14 mouse cellular contexts compared by ENCODE assay signal in the genomic region with DNA sequence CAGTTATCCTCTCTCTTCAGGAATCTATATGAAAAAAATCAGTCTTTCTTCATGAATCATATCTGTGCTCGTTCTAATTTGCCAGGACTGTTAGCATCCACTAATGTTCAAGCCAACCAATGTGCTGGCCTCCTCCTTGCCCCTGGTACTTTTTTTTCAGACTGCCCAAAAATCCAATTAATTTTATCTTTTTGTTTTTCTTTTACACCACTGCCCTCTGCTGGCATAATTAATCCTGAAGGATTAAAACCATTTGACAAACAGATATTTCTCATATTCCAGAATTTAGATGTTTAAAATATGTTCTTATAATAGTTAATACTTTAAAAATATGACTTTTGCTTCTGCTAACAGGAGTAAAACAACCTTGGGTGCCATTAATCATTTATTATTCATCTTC.
DNase-seq lines count a peak whose midpoint lies in the region; ATAC-seq and TF ChIP-seq lines count a peak whose summit lies in the region.
"Had no signal": no experiment of that assay in that cellular context is flagged by ENCODE, and none has a peak within 500 bp of the region (broad histone marks: within the 10 kb centered on the region; RNA-seq: fewer than 3 reads in every experiment).

No protein-coding gene starts in this region.

- ATAC-seq in CD4-positive, CD25-positive, alpha-beta regulatory T cell, adult 4 months: no peak
- no peak for ATAC-seq in hindbrain, postnatal 0 days
- no peak for ATAC-seq in midbrain, embryonic 14.5 days (ENCODE audit: low FRiP score, low TSS enrichment)
- no peak for ATAC-seq in midbrain, embryonic 13.5 days

- H3K27me3 ChIP-seq in hindbrain, postnatal 0 days (ENCODE audit: insufficient read depth, low read length): no peaks in the 10 kb centered on the region
- no peaks in the 10 kb centered on the region for H3K27me3 ChIP-seq in hindbrain, embryonic 10.5 days (ENCODE audit: insufficient read depth, poor library complexity, severe bottlenecking)
- H3K27me3 ChIP-seq in midbrain, embryonic 14.5 days (ENCODE audit: control insufficient read depth, insufficient read depth, low read length): no peaks in the 10 kb centered on the region
- H3K27me3 ChIP-seq in midbrain, embryonic 13.5 days: no peaks in the 10 kb centered on the region
- H3K27me3 ChIP-seq: embryonic facial prominence, embryonic 15.5 days had no signal

- H3K4me1 ChIP-seq in hindbrain, postnatal 0 days (ENCODE audit: insufficient read depth, low read length): no peaks in the 10 kb centered on the region
- no peaks in the 10 kb centered on the region for H3K4me1 ChIP-seq in hindbrain, embryonic 10.5 days (replicated peaks)
- H3K4me1 ChIP-seq in midbrain, embryonic 14.5 days (ENCODE audit: control insufficient read depth, insufficient read depth, low read length): no peaks in the 10 kb centered on the region
- no peaks in the 10 kb centered on the region for H3K4me1 ChIP-seq in midbrain, embryonic 13.5 days (replicated peaks)
- H3K4me1 ChIP-seq: embryonic facial prominence, embryonic 15.5 days; limb, embryonic 10.5 days had no signal

- 59% methylated on average over 1 of the region's 1 CpGs for WGBS in hindbrain, postnatal 0 days
- 71% methylated on average over 1 of the region's 1 CpGs for WGBS in hindbrain, embryonic 10.5 days
- WGBS in midbrain, embryonic 14.5 days: 74% methylated on average over 1 of the region's 1 CpGs
- WGBS in midbrain, embryonic 13.5 days: 70% methylated on average over 1 of the region's 1 CpGs

- no peak overlapping the region for H3K4me3 ChIP-seq in hindbrain, postnatal 0 days (ENCODE audit: low read length)
- H3K4me3 ChIP-seq in hindbrain, embryonic 10.5 days: no peak overlapping the region
- H3K4me3 ChIP-seq in midbrain, embryonic 14.5 days (replicated peaks; ENCODE audit: low read depth, low read length): no peak overlapping the region
- no peak overlapping the region for H3K4me3 ChIP-seq in midbrain, embryonic 13.5 days (replicated peaks)
- H3K4me3 ChIP-seq: embryonic facial prominence, embryonic 15.5 days; limb, embryonic 10.5 days had no signal

- H3K9ac ChIP-seq in hindbrain, postnatal 0 days (replicated peaks; ENCODE audit: low read length): no peak overlapping the region
- H3K9ac ChIP-seq in midbrain, embryonic 14.5 days (replicated peaks; ENCODE audit: low read length): no peak overlapping the region
- H3K9ac ChIP-seq in midbrain, embryonic 13.5 days (replicated peaks): no peak overlapping the region
- H3K9ac ChIP-seq: embryonic facial prominence, embryonic 15.5 days had no signal

- no peak overlapping the region for H3K4me2 ChIP-seq in hindbrain, postnatal 0 days (ENCODE audit: low read depth, low read length)
- H3K4me2 ChIP-seq in midbrain, embryonic 14.5 days (ENCODE audit: low read length): no peak overlapping the region
- no peak overlapping the region for H3K4me2 ChIP-seq in midbrain, embryonic 13.5 days (replicated peaks)
- H3K4me2 ChIP-seq: embryonic facial prominence, embryonic 15.5 days had no signal

- H3K9me3 ChIP-seq in hindbrain, postnatal 0 days (ENCODE audit: low read length): no peaks in the 10 kb centered on the region
- H3K9me3 ChIP-seq in hindbrain, embryonic 10.5 days: no peaks in the 10 kb centered on the region
- no peaks in the 10 kb centered on the region for H3K9me3 ChIP-seq in midbrain, embryonic 14.5 days (ENCODE audit: control insufficient read depth, low read length)
- H3K9me3 ChIP-seq in midbrain, embryonic 13.5 days: no peaks in the 10 kb centered on the region
- H3K9me3 ChIP-seq: embryonic facial prominence, embryonic 15.5 days; limb, embryonic 10.5 days had no signal

- H3K27ac ChIP-seq in hindbrain, postnatal 0 days: no peak overlapping the region
- H3K27ac ChIP-seq in hindbrain, embryonic 10.5 days: no peak overlapping the region
- no peak overlapping the region for H3K27ac ChIP-seq in midbrain, embryonic 14.5 days (replicated peaks; ENCODE audit: low read depth, low read length)
- H3K27ac ChIP-seq in midbrain, embryonic 13.5 days: no peak overlapping the region
- H3K27ac ChIP-seq: embryonic facial prominence, embryonic 15.5 days; limb, embryonic 10.5 days had no signal

- peak; percentile 4 for DNase-seq in CD4-positive, CD25-positive, alpha-beta regulatory T cell, adult 2 months (ENCODE audit: low read depth, low spot score)
- peak; percentile 48 for DNase-seq in hindbrain, postnatal 0 days (ENCODE audit: low spot score)
- DNase-seq in hindbrain, embryonic 10.5 days (ENCODE audit: low spot score): no peak
- DNase-seq in midbrain, embryonic 14.5 days: peak; percentile 54
- DNase-seq in telencephalon, adult 2 months (ENCODE audit: low read depth, low spot score): peak; percentile 27
- no peak for DNase-seq in c-Kit-positive CD71-positive TER-119-positive erythroid progenitor cells, embryonic 14.5 days (ENCODE audit: low spot score)
- DNase-seq: adrenal gland, adult 2 months; cerebellum, adult 8-10 months; heart, postnatal 36 days; kidney, adult 2 months had no signal

- no peaks in the 10 kb centered on the region for H3K36me3 ChIP-seq in hindbrain, postnatal 0 days (ENCODE audit: insufficient read depth, low read length)
- no peaks in the 10 kb centered on the region for H3K36me3 ChIP-seq in hindbrain, embryonic 10.5 days
- no peaks in the 10 kb centered on the region for H3K36me3 ChIP-seq in midbrain, embryonic 14.5 days (ENCODE audit: control insufficient read depth, insufficient read depth, low read length)
- H3K36me3 ChIP-seq in midbrain, embryonic 13.5 days: no peaks in the 10 kb centered on the region
- H3K36me3 ChIP-seq: embryonic facial prominence, embryonic 15.5 days; limb, embryonic 10.5 days had no signal

- peak; percentile 51; the same call in 1 of the 2 replicates for TF ChIP-seq CTCF in hindbrain, postnatal 0 days (IDR thresholded peaks at IDR 0.05; ENCODE audit: low read depth)

Comparison
In these comparisons a context has a peak if more than half of its experiments do, and no peak if none do; other contexts are left out.
1. DNase-seq: peak in CD4-positive, CD25-positive, alpha-beta regulatory T cell, adult 2 months (single experiment), hindbrain, postnatal 0 days (single experiment), midbrain, embryonic 14.5 days (single experiment) and telencephalon, adult 2 months (single experiment); none in hindbrain, embryonic 10.5 days (single experiment) and c-Kit-positive CD71-positive TER-119-positive erythroid progenitor cells, embryonic 14.5 days (single experiment).